Mouse (Mus musculus): Measurements from ENCODE around the gene Cfb.
A peak's percentile ranks its signal among the peaks of the same experiment; 100 is the strongest.

Gene Cfb

DNA sequence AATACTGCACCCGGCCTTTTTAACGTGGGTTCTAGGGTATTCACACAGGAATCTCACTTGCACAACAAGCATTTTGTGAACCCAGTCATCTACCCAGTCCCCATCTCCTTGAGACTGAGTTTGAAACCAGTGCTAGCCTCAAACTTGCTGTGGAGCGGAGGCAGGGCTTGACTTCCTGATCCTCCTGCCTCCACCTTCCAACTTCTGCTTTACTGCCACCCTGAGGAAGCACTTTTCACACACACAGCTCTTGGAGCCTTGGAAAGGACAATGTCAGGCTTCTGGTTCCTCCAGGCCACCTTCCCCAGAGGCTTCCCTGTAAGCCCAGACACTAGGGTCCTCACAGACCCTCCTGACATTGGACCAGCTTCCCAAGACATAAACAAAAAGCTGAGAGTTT is 21.0 kb upstream of the Cfb start:
- no peak for DNase-seq

DNA sequence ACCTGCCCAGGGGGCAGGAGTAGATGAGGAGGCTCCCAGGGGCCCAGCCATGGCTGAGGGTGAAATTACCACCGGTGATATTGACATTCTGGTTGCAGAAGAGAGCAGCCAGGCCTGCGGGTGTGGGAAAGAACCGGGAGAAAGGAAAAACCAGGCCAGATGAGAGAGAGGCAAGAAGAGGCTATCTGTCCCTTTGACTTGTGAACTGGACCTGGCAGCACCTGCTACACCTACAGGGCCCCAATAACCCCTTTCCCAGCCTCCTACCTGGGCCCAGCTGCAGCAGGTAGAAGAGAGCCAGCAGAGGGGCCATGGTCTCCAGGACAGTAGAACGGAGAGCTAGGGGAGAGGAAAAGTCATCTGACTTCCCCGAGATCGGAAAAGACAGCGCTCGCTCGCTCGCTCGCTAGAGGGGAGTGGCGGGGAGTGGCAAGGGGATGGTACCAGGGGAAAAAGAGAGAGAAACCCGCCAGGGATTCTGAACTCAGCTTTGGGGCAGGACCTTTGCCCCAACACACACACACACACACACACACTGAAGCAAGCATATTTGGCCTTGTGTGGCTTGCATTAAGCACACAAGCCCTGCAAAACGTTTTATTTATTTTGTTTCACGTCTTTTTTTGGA is 19.5 kb upstream of the Cfb start, which contains the start of gene Gm20547:
Gm20547 (minus strand) TSS at position 360 of the 628 bp plus-strand sequence.
- DNase-seq: no peak

DNA sequence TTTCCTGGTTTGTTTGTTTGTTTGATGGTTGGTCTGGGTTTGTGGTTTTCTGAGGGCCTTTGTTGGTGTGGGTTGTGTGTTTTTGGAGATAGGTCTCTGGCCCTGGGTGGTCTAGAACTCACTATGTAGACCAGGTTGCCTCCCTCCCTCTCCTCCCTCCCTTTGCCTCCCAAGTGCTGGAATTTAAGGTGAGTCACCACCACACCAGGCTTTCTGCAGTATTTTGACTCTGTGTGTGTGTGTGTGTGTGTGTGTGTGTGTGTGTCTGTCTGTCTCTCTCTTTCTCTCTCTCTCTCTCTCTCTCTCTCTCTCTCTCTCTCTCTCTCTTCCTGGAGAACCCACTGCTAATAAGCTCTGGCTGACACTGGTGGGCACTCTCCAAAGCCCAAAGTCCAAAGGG is 18.8 kb upstream of the Cfb start:
- DNase-seq: no peak

DNA sequence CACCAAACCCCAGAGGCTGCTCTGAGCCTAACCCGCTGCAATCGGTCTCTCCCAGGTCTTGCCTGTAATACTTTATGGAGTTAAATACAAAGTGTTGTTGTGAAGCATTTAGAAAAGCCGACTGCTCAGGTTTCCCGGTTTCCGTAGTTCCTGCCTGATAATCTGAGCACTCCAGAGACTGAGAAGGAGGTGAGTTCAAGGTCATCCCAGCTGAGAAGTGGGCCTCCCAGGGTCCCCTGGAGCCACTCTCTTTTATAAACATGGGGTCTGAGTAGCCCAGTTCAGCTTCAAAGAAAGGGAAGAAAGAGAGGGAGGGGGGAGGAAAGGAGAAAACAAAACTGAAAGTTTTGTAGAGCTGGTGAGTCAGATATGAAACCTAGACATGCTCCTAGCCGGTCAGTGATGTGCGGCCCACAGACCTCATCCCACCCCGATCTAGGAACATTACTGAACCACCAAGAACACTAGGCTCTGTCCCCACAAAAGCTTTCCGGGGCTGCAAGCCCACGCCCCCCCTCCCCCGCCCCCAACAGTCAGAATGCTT is 17.1 kb upstream of the Cfb start, which contains the start of gene Zbtb12:
Zbtb12 (plus strand) TSS at position 148 of the 544 bp plus-strand sequence.
- DNase-seq: no peak

DNA sequence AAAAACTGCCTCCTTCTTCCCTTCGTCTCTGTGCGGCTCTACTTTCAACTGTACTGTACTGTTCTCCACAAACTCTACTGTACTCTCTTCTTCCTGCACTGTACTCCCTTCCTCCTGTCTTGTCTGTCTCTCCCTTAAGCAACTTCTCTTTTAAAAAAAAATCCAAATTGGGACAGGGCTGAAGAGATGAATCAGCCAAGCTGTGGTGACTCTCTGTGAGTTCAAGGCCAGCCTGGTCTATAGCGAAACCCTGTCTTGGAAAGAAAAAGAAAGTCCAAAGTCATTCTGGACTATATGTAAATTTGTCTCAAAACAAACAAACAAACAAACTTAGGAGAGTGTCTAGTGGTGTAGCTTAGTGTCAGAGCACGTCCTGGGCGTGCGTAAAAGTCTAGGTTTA is 12.0 kb upstream of the Cfb start:
- no peak for DNase-seq

DNA sequence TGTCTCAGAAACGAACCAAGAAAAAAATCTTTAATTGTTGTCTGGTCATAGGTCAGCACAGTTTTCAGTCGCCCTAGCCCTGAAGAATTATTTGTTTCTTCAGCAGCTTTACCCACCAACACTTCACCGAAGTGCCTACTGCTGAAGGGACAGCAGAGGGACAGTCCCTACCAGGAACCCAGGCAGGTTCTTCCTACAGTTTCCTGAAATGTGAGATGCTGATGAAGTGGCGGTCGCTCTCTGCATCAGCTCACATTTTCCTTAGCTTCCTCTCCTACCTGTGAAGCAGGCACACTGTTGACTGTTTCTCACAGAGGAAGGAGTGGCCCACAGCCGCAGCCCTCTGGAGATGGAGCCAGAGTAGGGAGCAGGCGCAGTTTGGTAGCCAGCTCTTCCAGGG is 3.7 kb upstream of the Cfb start:
- DNase-seq: no peak

DNA sequence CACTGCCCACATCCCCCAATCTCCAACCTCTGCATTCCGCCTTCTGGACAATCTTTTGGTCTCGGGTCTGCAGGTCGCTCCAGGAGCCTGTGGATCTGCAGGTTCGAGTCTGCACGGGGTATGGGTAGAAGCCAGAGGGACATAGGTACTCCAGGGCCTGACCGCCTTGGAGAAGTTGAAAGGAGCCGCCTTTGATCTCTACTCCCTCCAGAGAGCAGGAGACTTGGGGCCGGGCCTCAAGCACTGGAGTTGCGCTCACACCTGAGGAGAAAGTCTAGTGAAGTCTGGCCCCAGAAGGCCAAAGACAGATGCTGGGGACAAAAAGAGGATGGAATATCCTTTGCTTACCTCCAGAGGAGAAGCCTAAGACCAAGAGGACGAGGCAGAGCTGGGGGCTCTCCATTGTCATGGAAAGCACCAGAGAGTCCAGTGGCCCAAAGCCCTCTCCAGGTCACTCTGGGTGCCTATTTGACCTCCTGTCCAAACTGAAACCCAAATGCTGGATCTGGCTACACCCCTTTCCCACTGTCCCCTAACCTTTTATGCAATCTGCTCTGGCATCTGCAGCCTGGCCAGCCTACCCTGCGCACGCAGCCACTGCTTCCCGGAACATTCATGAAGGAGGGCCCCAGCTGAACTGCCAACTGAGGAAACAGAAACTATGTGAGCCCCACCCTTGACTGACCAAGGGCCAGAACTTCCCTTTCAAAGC is 458 bp downstream of the Cfb start:
- DNase-seq: peak; percentile 34

DNA sequence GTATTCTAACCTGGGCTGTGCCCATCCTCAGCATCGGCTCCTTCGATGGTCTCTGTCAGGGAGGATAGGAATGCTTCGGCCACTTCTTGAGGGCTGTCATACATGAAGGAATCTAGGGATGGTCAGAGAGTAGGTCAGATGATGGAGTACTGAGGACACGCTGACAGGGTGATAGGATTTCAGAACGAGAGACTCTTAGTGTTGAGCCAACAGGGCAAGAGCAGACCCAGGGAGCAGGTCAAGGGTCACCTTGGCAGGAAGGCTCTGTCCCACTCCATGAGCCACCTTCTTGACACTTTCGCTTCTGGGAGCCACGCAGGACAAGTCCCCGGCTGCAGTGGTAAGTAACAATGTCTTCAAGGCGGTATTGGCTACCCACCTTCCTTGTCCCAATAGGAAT is 1.8 kb downstream of the Cfb start:
- DNase-seq: no peak

DNA sequence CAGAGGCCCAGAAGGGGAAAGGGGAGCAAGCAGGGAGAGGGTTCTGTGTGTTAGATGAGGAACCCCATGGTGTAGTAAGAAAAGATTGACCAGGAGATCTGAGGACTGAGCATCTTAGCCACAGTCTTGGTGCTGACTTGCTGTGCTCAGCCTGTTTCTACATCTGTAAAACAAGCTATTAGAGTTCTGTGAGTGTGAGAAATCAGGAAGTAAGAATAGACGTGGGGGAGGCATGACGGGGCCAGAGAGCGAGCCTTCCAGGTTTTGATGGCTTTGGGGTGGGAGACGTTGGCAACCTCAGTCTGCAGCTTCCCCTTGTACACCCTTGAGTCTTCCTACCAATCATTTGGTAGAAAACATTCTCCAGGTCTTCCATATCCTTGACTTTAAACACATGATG is 3.6 kb downstream of the Cfb start:
- no peak for DNase-seq

DNA sequence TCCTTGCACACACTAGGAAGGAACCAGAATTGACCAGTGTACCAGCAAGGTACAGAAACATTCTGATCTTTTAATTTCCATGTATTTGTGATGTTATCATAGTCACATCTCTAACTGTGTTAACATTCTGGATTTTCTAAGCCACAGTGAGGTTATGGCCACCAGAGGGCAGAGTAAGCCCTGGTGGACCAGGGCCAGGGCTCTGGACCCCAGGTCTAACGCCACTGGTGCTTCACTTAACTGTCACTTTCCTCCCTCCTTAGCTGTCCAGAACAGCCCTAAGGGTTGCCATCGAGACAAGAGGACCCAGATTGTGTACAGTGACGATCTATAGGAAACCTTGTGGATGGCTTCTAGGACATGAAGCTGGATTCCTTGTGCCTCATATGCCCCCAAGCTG is 6.5 kb downstream of the Cfb start:
- peak; percentile 63 for DNase-seq

DNA sequence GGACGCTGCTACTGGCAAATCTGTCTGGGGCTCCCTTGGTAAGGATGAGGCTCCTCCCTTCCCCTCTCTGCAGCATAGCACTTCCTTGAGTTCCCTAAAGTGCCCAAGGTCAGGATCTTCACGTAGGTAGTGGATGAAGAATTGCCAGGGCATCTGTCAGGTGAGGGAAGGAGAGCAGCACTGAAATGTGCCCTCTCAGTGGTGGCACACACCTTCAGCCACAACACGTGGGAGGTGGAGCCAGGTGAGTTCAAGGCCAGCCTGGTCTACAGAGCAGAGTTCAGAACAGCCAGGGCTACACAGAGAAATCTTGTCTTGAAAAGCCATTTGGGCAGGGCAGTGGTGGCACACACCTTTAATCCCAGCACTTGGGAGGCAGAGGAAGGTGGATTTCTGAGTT is 7.6 kb downstream of the Cfb start:
- DNase-seq: no peak

DNA sequence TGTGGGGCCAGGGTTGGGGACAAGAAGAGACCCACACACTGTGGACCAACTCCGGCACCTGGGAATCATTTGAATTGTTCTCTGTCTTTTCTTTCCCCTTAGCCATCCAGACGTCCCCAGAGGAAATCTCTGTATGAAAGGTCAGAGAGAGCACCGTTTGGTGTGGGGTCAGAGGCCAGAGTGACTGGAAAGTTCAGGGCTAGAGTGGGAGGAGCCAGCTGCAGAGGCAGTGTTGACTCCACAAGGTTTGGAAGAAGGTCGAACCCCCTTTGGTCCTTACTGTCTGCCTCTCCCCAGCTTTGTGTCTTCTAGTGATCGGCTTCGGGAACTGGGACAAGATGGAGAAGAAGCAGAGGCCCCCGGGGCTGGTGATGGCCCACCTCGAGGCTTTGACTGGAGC is 8.8 kb downstream of the Cfb start:
- no peak for DNase-seq

DNA sequence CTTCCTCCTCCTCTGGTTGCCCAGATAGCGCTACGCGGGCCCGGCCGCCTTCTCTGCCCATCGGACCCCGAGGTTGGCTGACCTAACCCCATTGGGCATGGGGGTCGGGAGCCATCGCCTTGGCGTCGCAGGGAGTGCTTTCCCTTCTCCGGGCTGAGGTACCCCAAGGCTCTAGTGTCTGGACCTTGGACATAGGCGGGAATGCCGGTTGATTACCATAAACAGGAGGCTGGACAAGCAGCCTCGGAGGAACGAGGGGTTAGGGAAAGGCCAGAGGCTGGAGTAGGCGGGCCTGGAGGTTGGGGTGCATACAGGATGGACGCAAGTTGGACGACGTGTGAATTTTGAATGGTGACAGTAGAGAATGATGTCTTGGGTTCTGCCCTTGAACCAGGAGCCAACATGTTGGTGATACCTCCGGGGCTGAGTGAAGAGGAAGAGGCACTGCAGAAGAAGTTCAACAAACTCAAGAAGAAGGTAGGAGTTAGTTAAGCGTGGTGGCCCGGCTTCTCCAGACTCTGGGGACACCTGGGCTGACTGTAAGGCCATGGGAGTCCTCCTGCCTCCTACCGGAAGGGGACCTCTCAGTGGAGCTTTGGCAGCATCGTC is 11.7 kb downstream of the Cfb start:
- DNase-seq: no peak

DNA sequence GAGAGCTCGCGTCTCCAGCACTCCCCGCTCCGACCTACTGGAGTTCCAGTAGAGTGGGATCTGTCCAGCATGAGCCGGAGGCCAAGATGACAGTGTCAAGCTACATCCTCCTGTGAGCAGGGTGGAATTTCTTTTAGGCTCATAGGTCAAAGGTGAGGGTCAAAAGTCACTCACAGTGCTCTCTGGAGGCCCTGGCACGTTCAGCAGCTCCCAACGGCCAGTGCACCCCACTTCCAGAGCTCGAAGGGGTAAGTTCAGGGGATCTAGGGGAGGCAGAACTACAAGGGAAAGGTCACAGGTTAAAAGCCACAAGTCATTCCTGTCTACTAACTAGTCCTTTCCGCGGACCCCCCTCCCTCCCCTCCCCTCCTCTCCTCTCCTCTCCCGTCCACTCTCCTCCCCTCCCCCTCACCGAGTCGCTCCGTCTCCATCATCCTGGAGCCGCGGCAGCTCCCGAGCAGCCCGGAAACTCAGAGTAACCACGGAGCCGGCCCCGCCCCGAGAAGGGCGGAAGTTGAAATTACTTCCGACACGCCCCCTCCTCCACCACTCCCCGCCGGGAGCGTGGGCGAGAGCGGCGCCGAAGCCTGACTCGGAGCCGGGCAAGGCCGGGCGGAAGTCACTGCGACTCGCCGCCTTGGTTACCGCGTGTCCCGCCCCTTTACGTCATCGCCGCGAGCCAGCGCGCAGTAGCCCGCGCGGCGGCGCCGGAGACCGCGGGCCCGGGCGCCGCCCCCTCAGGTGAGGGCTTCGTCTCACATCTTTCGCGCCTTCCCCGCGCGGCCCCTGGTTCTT is 12.4 kb downstream of the Cfb start, which contains the start of the genes Skiv2l and Nelfe:
Skiv2l (minus strand) TSS at position 489 of the 795 bp plus-strand sequence.
Nelfe (plus strand) TSS at position 670 of the 795 bp plus-strand sequence.
- DNase-seq: peak; percentile 99

DNA sequence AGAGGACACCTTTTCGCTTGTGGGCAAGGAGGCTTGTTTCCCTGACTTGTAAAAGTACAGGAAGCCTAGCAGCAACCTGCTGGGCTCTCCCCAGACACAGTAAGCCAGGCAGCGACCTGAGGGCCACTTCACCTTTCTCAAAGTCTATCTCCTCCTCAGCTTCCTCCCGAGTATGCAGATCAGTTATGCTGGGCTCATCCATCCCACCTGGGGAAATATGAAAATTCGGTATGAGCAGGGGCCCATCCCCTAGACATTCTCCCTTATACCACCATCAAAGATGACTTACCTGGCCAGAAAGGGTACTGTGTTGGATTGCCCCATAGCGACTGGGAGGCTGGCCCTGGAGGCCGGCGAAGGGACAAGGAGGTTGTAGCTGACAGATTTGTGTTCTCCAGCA is 14.7 kb downstream of the Cfb start:
- no peak for DNase-seq

DNA sequence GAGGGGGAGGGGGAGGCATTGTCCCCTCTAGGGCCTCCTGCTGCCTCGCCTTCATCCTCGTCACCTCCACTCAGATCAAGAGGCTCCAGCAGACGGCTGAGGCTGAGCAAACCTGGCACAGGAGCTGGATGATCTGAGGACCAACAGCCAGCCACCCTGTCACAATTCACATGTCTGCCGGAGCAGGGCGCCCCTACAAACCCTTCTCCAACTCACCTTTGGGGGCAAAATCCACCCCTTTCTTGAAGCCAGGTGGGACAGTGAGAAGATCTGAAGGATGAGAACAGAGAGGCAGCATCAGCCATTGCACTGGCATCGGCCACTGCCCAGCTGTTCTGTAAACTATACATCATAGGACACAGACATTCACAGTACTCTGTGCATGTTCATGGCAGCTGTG is 15.1 kb downstream of the Cfb start:
- DNase-seq: no peak

DNA sequence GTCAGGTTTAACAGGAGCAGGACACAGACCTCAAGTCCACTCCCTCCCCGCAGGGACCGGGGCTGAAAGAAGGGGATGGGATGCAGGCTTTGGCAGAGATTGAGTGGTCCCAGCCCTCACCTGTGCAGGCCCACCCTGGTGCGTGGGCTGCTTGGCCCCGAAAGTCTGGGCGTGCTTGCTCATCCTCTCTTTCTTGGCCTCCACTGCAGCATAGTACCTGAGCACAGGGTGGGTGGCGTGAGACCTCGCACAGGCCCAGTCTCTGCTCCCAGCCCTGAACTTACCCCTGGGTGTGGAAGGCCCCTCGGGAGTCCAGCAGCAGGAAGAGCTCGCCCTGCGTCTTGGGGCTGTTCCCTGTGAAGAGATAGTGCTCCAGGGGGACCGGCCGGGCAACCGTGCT is 17.4 kb downstream of the Cfb start:
- DNase-seq: no peak

DNA sequence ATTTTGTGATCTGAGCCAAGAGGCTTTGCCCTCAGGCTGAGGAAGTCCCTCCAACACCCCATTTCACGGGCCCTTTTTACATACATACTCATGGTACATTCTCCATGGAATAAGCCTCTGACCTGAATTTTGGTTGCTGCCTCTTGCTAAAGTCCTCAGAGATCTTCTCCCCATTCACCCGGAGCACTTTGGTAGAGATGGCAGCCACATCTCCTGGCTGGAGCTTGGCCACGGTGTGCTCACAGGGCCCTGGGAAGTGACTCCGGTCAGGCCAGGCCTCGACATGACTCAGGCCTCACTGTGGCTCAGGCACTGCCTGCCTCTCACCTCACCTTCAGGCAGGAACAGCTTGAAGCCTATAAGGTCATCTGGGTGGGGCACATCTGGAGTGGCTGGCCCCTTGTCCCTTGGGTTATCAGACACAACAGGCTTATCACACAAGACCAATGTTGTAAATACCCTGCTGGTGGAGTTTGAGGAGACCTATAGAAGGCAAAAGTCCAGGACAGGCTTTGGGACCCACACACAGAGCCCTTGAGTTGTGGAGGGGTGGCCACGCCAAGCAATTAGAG is 21.5 kb downstream of the Cfb start:
- no peak for DNase-seq

DNA sequence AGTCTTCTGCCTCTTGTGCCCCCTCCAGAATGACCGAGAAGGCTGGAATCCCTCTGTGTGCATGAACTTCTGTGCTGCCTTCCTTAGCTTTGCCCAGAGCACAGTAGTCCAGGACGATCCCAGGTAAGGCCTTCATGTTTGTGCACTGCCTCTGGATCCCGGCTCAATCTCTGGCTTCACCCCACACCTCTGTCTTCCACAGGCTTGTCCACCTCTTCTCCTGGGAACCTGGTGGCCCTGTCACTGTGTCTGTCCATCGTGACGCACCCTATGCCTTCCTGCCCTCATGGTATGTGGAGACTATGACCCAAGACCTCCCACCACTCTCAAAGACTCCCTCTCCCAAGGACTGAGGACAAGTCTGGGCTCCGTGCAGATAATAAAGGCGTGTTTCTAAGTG is 23.5 kb downstream of the Cfb start:
- DNase-seq: no peak

DNA sequence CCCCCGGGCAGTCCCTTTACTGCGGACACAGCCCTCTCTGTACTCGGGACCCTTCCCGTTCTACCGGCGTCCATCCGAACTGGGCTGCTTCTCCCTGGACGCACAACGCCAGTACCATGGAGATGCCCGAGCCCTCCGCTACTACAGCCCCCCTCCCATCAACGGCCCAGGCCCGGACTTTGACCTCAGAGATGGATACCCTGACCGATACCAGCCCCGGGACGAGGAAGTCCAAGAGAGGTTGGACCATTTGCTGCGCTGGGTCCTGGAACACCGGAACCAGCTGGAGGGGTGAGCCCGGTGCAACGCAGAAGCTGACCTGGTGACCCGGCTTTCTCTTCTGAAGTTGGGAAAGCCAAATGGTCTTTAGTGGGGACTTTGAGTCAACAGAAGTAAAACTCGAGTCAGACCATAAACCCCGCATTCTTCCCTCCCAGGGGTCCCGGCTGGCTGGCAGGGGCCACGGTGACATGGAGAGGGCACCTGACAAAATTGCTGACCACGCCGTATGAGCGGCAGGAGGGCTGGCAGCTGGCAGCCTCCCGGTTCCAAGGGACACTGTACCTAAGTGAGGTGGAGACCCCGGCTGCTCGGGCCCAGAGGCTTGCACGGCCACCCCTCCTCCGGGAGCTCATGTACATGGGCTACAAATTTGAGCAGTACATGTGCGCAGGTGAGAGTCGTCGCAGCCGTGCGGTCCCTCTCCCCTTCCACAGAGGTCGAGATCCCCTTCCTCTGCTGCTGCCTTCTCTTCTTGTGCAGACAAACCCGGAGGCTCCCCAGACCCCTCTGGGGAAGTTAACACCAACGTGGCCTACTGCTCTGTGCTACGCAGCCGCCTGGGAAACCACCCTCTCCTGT is 24.6 kb downstream of the Cfb start:
- DNase-seq: no peak

DNA sequence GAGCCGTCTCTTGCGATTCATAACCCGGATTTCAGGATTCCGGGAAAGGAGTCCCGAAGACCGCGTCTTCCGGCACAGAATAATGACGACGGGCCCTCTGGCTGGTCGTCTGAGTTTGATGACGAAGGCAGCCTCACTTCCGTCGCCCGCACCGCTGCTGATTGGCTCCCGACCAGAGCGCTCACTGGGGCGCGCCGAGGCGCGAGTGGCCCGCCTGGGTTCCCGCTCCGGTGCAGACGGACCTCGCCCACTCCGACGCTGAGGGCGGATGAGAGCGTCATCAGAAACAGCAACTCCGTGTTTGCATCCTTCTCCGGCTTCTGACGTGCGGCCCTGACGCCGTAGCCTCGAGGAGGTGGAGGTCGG is 25.5 kb downstream of the Cfb start, which contains the start of the genes Stk19 and Dxo:
Stk19 (minus strand) TSS at position 90 of the 366 bp plus-strand sequence.
Dxo (plus strand) TSS at position 164 of the 366 bp plus-strand sequence.
- DNase-seq: peak; percentile 97
